Mouse (Mus musculus) urinary bladder, postnatal 25 days (tissue): ENCODE results near the gene Tor3a.
A peak's percentile ranks its signal among the peaks of the same experiment; 100 is the strongest.

Experiments
- DNase-seq: peaks from one replicate; pipeline ENCODE4 v3.0.0; 2022; ENCODE audit warnings: low spot score

The Tor3a gene

DNA sequence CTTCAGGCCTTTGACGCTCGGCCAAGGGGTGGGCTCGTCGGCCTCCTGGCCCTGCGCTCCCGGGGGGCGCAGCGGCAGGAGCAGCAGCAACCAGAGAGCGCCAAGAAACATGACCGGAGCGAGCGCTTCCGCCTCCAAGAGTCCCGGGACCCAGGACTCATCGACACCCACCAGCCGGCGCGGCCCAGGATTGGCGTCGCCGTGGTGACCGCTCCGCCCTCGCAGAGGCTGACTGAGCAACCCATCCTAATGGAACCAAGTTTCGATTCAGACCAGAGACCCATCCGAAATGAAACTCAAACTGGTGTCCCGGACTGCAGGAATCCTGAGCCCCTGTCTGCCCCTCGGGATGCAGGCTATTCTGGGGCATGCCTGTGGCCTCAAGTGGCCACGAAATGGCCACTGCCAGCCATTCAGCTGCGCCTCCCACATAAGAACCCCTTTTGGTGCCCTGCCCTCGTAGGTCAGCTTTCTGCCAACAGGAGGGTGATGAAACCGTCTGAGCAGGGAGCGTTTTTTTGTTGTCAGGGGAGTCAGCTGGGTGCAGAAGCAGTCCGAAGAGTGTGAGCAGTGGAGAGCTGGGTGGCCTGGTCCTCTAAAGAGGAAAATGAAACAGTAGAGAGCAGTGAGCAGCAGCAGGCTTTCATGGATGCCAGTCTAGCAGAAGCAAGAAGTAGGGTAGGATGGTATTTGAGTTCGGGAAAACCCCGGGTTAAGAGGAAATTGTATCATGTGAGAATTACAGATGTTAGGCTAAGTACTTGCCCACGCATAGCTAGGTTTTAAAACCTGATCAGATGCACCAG is at the start of gene Tor3a:
Tor3a (minus strand) TSS at position 162 of the 806 bp plus-strand sequence.
- DNase-seq, result peak; percentile 72

DNA sequence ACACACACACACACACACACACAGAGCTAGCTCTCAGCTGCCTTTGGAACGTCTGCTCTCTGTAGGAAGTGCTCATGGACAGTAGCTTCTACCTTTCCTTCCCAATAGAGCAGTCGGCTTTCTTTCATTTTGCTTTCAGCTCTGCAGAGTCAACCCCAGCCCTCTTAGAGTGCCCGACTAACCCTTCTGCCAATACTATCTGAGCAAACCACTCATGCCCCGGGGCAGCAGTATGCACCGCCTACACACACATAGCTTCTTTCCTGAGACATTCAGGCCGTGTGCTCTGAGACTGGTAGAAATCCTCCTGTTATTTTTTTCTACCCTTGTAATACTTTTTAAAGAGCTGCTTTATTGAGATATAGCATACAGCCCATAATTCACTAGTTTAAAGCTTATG is 47.9 kb upstream of the Tor3a start:
- no peak for DNase-seq

DNA sequence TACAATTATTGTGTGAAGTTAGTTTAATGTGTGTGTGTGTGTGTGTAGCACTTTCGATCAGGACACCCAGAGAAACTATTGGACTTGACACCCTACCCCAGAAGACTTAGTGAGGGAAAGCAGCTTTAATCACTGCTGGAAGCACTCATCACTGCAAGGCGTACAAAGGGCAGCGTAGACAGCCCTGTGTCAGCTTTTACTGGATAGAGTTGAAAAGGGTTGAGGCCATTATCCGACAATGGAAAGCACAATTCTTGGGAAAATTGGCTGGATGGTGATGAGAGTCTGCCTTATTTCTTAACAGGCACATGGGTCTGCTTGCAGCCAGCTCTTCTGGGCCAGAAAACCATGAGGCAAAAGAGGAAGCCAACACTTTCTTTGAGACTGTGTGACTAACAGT is 45.9 kb upstream of the Tor3a start:
- DNase-seq, result no peak

DNA sequence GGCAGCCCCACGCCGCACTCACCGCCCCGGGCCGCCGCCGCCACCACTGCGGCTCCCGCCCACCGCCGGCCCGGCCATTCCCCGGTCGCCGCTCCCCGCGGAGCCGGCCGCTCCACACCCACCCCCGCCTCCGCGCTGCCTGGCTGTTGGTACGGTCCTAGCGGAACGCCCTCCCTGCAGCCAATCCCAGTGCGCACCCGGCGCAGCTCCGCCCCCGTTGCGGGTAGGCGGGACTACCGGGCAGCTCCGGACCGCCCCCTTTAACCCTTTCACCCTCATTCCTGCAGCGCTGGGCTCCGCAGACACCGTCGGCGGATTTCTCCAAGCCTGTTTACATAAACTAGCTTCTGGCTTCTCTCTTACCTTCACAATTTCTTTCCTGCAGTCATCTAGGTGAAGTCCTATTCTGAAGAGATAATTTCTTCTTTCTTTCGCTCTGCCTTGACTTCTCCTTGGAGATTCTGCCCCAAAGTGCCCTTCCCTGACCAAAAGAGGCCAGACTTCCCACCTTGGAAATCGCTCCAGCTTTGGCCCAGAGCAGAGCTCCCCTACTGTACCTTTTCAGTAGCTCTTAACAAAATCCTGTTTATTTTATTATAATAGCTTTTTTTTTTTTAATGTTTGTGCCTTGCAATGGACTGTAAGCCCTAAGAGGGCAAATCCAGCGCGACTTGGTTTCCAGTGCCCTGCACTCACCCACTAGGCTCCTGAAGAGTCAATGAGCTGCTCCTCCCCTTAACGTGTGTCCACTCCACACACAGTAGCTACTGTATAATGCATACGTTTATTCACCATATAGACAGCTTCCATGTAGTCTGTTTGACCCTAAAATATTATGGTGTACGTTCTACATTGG is 45.0 kb upstream of the Tor3a start, which contains the start of gene Fam20b:
Fam20b (minus strand) TSS at position 137 of the 856 bp plus-strand sequence.
- DNase-seq, result peak; percentile 95

DNA sequence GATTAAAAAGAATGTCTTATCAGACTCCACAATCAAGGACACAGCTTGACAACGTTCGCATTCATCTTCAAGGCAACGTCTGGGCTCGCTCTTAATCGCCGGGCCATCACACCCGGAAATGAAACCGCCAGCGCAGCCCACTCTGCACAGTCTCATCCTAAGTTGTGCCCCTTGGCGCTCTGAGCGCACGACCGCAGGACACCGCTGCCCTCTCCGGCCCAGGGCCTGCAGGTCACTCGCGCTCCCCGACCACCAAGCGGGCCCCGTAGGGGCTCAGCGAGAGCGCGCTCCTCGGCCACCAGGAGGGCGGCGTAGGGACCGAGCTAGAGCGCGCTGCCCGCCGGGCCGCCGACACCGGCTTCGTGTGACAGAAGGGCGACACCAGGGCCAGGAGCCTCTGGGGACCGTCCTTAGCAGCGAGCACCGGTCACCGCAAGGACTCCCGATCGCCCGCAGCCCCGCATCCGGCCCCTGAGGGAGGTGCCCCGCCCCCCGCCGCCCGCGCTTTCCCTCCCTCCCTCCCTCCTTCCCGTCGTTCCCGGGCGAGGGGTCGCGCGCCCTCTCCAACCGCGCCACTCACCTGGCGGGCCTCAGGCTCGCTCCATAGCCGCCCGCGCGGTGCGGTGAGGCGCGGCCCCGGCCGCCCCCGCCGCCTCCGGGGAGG is 44.3 kb upstream of the Tor3a start:
- DNase-seq, result peak; percentile 41

DNA sequence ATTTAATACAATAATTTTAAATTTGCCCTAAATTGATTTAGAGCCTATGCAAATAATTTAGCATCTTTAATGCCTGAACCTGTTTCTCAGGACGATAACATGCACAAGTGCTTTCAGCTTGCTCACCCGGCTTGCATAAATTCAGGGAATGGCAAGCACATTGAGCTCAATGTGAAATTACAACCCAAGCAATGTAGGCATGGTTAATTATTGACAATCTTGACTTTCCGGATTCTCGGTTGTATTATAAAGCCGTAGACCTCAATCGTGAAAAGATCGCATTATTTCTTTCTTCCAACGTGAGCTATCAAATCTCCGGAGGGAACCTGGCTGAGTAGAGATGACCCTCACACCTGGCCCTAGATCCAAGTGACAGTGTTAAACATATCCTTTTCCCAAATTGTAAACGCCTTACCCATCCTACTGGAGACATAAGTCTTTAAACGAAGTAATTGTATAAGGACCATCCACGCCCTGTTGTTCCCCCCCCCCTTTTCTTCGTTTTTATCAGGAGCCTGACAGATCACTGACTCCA is 43.7 kb upstream of the Tor3a start:
- no peak for DNase-seq

DNA sequence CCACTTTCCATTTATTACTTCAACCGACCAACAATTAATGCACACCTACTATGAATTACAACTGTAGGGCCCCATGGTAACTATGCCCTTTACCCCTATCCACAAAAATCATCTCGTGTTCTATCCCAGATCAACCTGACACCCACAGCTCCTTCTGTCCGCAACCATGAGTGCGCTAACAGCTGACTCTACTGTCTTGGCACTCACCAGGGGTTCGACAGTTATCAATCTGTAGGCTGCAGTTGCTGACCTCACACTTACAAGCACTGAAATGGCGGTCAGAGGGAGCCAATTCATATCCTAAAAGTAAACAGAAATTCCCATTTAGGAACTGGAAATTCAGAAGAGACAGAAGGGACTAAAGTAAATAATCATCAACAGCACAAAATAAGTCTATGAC is 42.5 kb upstream of the Tor3a start:
- DNase-seq, result no peak

DNA sequence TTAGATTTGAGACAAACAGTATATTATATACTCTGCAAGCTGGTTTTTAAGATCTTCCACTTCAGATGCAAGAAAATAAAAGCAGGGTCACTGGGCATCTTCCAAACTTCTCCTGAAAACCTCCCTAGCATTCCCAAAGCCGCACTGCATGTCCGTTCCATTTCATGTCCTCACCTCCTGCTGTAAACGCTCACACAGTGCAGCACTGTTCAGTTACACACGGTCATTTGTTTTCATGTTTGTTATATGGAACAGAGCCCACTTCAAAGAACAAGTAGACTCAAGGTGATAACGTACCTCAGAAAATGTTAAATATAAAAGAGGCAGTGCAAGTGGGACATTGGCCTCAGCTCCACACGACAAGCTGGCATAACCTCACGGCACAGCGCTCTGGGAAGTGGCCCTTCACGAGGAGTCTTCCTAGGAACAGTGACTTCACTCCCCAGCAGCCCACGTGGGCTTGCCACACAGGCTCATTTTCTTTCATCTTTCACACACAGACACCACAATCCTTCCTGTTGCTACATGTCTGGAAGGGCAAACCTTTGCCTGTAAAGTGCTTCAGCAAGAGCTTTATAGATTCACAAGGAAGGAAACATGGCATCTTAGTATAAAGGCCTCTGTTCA is 36.4 kb upstream of the Tor3a start:
- DNase-seq, result no peak

DNA sequence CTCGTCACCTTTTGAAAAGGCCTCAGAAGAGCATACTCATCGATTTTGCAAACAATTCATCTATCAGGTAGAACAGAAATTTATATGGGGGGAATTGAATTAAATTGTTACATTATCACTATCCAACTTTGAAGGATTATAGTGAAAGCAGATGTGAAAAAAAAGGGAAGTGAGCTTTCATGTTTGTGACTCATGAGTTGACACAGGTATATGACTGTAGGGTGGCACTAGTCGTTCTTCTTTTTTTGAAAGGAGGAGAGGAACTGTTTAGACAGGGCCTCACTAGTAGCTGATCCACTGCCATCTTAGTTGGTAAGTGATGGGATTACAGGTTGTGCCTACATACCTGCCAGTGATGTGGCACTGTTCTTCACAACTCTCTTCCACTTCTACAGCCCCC is 34.5 kb upstream of the Tor3a start:
- DNase-seq, result no peak

DNA sequence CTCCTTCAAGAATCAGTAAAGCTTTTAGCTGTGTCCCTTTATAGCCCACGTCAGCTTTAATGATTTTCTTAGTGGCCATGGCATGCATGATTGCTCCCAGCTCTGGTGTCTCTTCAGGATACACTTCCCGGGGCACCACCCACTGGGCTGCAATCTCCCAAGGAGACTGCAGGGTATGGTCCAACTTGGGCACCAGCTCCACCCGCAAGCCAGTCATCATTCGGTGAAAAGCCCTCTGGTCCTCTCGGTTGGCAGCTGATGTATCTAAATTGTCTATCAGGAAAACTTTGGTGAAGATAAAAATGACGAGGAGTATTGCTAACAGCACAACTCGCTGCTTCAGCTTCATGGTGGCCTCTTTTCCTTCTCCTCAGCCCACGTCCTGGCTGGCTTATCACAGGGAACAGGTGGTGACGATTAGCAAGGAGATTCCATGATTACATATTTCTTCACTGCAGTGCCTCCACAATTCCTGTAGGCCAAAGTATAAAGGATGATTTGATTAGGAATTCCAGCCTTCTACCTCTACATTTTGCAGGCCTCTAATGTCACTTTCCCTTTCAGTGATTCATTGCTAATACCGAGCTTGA is 31.6 kb upstream of the Tor3a start:
- DNase-seq, result no peak

DNA sequence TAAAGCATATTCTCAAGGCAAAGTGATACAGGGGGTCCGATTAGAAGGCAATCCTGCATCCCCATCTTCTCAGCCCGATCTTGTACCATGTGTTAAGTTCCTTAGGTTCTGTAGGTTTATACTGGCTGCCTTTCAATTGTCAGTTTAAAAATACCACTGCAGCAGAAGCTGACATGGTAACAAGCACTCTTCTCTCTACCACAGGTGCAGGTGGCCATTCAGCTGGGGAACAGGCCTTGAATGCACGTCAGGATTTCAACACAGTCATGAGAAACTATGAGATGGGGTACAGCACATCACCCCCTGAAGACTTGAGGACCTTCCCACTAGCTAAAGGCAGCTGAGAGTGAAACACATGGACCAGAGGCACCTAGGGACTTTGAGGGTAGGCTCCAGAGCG is 29.3 kb upstream of the Tor3a start:
- DNase-seq, result no peak

DNA sequence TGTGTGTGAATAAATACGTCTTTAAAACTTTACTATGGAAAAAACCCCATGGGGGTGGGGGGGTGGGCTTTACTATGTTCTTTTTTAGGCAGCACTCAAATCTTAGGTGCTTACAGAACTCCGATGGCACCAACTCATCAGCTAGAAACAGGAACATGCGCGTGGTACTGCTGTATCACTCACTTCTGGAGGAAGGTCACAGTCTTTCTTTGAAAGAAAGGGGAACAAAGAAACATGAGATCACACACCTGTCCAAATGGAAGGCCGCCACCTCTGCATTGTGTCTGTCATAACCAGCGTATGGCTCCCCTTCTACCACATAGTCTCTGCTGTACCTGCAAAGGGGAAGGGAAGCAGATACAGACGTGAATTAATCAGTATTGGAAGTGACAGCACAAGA is 28.0 kb upstream of the Tor3a start:
- no peak for DNase-seq

DNA sequence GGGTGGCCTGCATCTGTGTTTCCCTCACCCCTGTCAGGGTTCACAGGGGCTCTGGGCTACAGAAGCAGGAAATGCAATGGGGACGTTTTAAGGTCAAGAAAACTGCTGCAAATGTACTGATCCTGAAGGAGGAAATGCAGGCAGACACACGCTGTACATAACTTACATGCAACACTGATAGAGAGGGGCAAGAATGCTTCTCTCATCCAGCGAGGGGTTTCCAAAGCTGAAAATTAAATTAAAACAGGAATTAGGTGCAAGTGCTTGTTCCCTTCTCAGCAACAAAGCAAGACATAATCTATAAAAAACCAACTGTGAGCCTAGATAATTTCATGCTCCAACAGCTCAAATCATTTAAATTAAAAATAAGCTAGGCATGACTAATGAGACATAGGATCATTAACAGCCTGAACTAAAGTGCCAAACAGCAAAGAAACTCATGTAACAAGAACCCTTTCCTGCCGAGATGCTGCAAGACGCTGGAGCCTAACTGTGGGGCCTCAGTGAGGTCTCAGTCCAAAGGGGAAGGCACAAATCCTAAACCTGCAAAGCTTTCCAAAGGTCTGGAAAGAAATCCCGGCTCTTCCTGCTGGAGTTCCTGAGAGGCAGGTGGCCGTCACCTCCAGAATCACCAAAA is 12.0 kb upstream of the Tor3a start:
- no peak for DNase-seq

DNA sequence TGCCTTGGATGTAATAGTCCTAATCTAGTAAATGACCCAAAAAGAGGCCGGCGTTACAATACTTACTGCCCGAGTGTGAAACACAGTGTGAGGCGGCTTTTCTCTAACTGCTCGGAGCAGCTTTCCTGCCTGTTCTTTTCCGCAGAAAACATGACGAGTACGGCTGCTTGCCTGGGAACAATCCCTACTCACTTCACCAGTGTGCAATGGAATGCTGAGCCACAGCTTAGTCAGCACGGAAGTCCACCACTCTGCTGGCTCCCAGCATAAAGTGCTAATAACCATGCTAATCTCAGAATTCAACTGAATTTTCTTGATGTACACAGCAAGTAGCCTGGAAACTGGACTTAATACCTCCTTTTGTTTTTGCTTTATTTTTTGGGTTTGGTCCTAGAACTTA is 5.4 kb upstream of the Tor3a start:
- no peak for DNase-seq

DNA sequence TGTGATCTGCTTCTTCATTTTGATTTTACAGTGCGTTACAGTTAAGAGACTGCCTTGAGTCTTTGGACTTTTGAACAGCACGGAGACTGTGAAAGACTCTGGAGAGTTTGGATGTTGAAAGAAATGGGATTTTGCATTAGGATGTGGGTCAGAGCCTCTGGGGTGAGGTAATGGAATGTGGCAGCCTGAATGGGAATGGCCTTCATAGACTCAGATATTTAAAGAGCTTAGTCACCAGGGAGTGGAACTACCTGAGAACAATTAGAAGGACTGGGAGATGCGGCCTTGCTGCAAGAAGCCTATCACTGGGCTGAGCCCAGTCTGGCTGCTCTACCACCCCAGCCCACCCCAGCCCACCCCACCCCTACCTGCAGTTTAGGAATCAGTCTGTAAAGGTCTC is 3.1 kb upstream of the Tor3a start:
- no peak for DNase-seq

DNA sequence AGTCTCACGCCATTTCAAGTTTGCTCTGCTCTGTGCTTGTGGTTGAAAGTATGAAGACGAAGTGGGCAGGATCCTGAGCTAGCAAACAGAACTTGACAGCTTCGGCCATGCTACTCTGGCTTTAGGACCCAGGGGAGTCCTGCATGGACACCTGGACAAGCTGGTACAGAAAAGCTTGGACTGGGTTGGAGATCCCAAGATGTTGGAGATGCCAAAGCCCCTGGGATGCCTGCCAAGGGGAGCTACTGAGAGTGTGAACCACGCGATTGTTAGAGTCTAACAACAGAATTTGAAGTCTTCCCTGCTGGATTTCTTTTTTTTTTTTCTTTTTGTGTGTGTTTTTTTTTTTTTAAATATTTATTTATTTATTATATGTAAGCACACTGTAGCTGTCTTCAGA is 2.4 kb upstream of the Tor3a start:
- DNase-seq, result no peak

DNA sequence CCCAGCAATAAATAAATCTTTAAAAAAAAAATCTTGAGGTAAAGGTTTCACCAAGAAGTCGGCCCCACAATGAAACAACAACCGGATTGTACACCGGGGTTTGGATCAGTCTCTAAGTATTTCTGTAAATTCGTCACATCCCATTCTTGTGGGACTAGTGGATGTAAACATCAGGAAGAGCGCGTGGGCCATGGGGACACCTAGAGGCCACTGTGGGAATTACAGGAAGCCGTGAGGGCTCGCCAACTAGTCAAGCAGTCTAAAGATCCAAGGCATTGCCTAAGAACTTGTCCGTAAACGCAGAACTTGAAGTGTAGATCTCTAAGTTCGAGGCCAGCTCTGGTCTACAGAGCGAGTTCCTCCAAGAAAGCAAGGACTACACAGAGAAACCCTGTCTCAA is 2.0 kb upstream of the Tor3a start:
- DNase-seq, result peak; percentile 60

DNA sequence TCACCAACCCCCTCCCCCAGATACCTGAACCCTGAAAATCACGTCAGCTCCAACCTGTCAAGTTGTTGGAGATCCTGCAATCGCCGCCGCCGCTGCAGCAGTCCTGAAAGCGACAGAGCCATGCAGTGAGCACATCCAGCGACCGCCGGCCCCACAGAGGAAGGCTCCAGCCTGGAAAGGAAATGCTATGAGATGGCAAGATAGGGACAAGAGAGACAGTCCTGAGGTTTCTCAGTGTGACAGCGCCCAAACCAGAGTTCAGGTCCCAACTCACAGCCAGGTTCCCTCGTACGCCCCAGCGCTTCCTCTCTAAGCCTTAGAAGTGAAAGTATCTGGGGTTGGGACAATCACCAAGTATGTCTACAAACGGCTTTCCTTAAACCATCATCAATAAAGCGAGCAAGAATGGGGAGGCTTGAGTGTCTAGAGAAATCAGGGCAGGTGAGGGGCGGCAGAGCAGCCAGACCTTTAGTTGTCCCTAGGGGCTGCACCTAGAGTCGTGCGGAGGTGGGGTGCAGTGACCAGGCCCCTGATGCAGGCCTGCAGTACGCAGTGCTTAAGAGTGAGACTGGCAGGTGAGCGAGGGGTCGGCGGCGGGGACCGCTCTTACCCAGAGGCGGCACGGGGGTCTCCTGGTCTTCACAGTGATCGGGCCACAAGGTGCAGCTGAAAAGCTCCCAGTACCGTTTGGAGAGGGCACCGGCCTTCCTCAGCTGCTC is 521 bp downstream of the Tor3a start:
- no peak for DNase-seq

DNA sequence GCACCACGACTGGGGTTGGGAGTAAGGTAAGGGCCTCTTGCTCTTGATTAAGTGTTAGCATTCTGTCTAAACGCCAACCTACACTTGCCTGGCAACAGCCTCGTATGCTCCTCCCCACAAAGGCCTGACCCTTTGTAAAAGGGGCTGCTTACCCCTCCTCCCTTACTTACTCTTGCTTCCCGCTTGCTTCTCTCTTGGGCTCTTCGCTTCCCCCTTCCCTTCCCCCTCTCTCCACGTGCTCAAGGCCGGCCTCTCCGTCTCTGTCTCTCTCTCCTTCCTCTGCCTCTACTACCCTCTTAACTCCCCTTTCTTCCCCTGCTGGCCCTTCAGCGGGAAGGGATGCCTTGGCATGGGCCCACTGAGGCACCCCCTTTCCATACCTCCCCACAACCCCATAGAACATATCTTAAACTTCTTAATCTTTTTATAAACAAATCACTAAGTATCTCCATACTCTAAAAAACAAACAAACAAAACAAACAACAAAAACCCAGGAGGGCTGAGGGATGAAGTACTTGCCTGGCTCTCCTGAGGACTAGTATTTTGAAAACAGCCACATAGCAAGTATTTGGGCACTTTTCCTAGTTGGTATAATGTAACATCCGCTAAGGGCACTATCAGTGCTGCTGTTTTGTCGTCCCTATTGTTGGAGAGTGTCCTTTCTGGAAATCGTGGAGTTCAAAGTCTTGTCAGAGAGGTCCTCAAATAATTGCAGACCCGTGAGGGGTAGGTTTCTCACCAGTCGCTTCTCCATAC is 1.3 kb downstream of the Tor3a start:
- no peak for DNase-seq

DNA sequence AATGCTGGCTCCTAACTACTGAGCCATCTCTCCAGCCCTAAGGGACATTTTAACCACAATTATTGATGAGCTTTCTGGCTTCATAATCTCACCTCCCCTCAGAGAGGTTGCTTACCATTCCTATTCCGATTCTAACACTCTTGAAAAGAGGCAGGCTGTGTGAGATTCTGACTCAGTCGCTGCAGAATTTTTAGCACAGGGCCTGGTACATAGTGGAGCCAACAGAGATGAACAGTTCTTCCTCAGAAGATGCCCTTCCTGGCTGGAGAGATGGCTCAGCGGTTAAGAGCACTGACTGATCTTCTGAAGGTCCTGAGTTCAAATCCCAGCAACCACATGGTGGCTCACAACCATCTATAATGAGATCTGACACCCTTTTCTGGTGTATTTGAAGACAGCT is 2.2 kb downstream of the Tor3a start:
- no peak for DNase-seq
